Mouse (Mus musculus): ENCODE results near the gene Rbms2.
A peak's percentile ranks its signal among the peaks of the same experiment; 100 is the strongest.
"Not testable (repeated sequence)": the region's sequence is repeated elsewhere in the genome, so short reads cannot be mapped to it uniquely, and the experiment has no call there.

The Rbms2 gene

GRCm38 (mm10) chr10:128179989-128180388 is at the start of gene Rbms2:
TSS of gene Rbms2 (minus strand) at chr10:128180297.
- DNase-seq = no peak

DNA sequence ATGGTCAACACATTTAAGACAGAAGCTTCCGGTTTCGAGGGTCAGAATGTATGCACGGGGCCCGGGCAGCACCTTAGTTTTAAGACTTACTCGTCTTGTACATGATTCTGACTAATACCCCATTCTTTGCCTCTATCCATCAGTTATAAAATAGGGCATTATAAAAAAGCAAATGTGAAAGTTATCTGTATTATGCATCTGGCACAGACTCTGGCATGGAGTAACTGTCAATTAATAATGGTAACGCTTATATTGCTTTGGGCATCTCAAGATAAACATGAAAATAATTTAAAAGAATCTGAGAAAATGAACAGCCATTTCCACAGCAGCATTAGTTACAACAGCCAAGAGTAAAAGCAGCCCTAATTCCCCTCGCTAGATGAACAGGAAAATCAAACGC is 47.9 kb upstream of the Rbms2 start:
- DNase-seq = no peak

GRCm38 (mm10) chr10:128227592-128227991 is 47.5 kb upstream of the Rbms2 start:
- DNase-seq = no peak

- no peak for DNase-seq
Measured at GRCm38 (mm10) chr10:128225538-128225937, 45.4 kb upstream of the Rbms2 start, which contains the start of gene Mip. TSS of gene Mip (plus strand) at chr10:128225838.

GRCm38 (mm10) chr10:128225064-128225463 is 45.0 kb upstream of the Rbms2 start:
- no peak for DNase-seq

DNA sequence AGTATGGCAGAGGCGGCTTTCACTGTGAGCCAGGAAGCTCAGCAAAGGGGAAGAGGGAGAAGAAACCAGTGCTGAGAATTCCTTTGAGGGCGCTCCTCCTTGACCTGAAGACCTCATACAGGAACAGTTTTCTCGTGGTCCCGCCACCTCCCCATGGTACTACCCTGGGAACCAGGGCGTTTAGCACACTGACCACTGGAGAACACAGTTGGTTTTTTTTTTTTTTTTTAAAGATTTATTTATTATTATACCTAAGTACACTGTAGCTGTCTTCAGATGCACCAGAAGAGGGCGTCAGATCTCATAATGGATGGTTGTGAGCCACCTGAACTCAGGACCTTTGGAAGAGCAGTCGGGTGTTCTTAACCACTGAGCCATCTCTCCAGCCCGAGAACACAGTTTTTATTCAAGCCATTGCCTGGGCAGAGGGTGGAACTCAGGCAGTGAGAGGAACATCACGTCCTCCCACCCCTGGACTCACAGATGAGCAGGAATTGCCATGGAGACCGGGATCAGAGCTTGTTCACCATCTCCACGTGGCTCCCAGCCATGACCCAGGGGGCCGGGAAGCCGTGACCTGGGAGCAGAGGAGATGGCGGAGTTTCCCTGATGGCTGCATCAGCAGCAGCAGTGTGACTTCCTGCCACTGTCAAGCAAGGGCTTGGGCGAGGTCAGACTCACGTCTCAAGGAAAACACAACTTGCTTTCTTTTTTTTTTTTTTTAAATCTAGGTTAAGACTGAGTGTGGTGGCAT is 41.6 kb upstream of the Rbms2 start:
- DNase-seq = no peak

- DNase-seq = no peak
Measured at GRCm38 (mm10) chr10:128218387-128219117, 38.5 kb upstream of the Rbms2 start.

DNA sequence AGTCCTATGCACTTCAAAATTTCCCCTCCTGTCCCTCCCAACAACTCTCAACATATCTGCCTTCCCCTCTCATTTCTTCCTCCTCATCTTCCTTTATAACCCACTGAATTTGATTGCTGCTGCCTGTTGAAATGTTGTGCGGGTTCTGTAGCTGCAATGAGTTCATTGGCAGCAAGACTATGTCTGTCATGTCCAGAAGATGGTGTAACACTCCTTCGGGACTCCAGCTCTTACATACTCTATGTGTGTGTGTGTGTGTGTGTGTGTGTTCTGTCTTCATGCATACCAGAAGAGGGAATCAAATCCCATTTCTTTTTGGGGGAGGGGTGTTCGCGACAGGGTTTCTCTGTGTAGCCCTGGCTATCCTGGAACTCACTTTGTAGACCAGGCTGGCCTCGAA is 34.9 kb upstream of the Rbms2 start:
- DNase-seq = no peak

DNA sequence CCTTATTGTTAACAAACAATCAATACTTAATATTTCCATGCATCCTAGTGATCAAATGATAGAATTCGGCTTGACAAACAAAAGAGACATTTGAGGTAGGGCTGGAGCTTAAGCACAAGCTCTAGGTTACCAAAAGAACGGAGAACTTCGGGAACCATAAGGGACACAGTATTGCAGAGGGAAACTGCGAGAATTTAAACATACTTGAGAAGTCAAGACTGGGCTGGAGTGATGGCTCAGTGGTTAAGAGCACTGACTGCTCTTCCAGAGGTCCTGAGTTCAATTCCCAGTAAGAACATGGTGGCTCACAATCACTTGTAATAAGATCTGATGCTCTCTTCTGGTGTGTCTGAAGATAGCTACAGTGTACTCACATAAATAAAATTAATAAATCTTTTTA is 34.0 kb upstream of the Rbms2 start:
- DNase-seq = not testable (repeated sequence)

- DNase-seq = peak; percentile 81 to 87
Measured at GRCm38 (mm10) chr10:128212871-128213323, 32.8 kb upstream of the Rbms2 start.

GRCm38 (mm10) chr10:128212148-128212547 is 32.1 kb upstream of the Rbms2 start:
- DNase-seq = no peak

GRCm38 (mm10) chr10:128211390-128212108 is 31.5 kb upstream of the Rbms2 start, which contains the start of gene Spryd4:
TSS of gene Spryd4 (minus strand) at chr10:128211807.
- DNase-seq = peak; percentile 98

DNA sequence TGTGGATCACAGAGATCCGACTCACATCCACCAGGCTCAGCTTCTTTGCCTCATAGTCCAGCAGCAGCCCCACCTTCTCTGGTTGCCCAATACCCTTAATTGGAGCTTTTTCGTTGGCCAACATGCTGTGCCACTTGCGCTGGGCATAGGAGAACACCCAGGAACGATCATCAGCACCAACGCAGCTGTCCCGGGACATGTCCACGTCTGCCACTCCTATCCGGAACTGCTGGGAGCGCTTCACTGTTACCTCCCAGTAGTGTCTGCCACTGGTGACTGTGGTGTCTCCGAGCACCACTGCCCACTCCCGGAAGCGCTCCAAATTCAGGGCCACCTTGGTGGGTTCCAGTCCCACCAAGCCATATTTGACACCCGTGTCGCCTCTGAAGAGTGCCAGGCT is 30.9 kb upstream of the Rbms2 start:
- peak; percentile 29 to 47 for DNase-seq

GRCm38 (mm10) chr10:128210131-128210530 is 30.0 kb upstream of the Rbms2 start:
- DNase-seq = no peak

DNA sequence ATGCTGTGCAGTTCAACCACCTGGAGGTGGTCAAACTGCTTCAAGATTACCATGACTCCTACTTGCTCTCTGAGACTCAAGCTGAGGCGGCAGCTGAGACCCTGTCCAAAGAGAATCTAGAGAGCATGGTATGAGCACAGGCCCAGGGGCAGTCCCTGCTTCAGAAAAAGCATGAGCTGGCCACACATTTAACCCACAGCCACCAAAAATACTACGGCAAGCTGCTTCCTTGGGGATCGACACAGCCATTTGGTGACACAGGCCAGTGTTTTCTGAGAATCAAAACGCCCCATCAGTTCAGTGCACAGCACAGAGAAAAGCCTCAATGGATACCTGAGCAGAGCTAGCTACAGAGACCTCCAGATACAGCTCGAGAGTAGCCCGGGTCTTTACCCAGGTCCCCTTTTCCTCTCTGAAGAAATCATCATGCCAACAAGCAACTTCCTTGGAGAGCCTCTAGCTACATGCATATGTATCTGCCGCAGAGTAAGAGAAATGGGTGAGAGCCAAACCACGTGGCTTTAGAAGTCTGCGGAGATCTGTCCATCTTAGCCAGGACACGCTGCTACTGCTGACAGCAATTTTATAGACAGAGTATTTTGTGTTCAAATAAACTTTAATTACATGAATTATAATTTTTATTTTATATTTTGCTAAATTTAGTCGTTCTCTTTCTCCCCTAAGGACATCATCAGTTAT is 29.4 kb upstream of the Rbms2 start:
- no peak for DNase-seq

DNA sequence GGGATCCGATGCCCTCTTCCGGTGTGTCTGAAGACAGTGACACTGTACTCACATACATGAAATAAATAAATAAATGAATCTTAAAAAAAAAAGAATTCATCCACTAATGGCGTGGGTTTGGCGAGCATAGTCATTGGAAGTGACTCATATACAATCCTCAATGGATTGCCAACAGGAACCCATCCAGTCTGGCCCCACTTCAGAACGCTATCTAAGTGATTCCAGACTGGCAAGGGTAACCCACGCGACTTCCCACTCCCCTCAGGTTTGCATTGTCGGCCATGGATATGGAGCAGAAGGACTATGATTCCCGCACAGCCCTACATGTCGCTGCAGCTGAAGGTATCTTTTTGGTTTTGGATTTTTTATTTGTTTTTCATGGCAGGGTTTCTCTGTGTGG is 28.2 kb upstream of the Rbms2 start:
- no peak for DNase-seq

GRCm38 (mm10) chr10:128204941-128205340 is 24.8 kb upstream of the Rbms2 start:
- no peak for DNase-seq

- DNase-seq = no peak
Measured at GRCm38 (mm10) chr10:128201856-128202255, 21.8 kb upstream of the Rbms2 start.

- DNase-seq = peak; percentile 45 to 75
Measured at GRCm38 (mm10) chr10:128194551-128195461, 14.7 kb upstream of the Rbms2 start.

- DNase-seq = peak; percentile 100
Measured at GRCm38 (mm10) chr10:128194024-128194550, 14.0 kb upstream of the Rbms2 start, which contains the start of gene Gls2. TSS of gene Gls2 (plus strand) at chr10:128194457.

DNA sequence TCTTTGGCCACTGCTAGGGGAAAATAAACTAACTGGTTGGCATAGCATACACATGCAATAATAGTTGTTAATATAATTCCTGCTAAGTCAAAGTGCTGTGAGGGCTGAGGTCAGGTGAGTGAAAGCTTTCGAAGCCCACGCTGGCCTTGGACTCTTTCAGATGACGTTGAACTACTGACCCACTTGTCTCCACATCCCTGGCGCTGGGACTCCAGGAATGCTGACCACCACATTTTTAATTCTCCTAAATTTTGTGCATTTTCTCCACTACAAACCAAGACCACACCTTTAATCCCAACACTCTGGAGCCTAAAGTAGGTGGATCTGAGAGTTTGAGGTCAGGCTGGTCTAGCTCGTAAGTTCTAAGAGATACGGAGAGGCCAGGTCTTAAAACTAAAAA is 13.0 kb upstream of the Rbms2 start:
- DNase-seq = no peak

All from cerebellum, postnatal 10 days (tissue).